Mouse (Mus musculus): ENCODE measurements around the gene D3Ertd254e. TPM values are rescaled to one million over a fixed set of nuclear protein-coding genes. Genes with fewer than 3 reads are reported as not detected.

D3Ertd254e gene
- polyA plus RNA-seq, 1 experiment from 2014 or later, result 10.2 TPM

Other genes starting within 250 kb of the D3Ertd254e start
- 92.8 and 103 TPM in 2 replicates for gene Dcun1d1, start 213.6 kb upstream of the D3Ertd254e start, polyA plus RNA-seq (2016; fragmentation: Nextera tagmentation; extraction: Ambion mirVana)
- gene Mccc1, start 150.3 kb upstream of the D3Ertd254e start, polyA plus RNA-seq (2016; fragmentation: Nextera tagmentation; extraction: Ambion mirVana), result 39.0 and 43.1 TPM in 2 replicates
- not detected in 2 replicates for gene Ccdc144b, start 97.5 kb upstream of the D3Ertd254e start, polyA plus RNA-seq (2016; fragmentation: Nextera tagmentation; extraction: Ambion mirVana)
- gene Acad9, start 85.0 kb upstream of the D3Ertd254e start, polyA plus RNA-seq (2016; fragmentation: Nextera tagmentation; extraction: Ambion mirVana), result 97.9 and 98.3 TPM in 2 replicates
- gene Qrfpr, start 71.3 kb downstream of the D3Ertd254e start, polyA plus RNA-seq (2016; fragmentation: Nextera tagmentation; extraction: Ambion mirVana), result 0.28 and 0.41 TPM in 2 replicates